ENCODE assay signal across 13 mouse cellular contexts in genomic region chr5:137887666-137888065, GRCm38 (mm10). TPM values are rescaled to one million over a fixed set of nuclear protein-coding genes. Genes with fewer than 3 reads are reported as not detected.
"Had no signal": no experiment of that assay in that cellular context is flagged by ENCODE, and none has a peak within 500 bp of the region (broad histone marks: within the 10 kb centered on the region; RNA-seq: fewer than 3 reads in every experiment).

No protein-coding gene starts in this region.

- DNase-seq: lung, adult 18-20 months; lung, postnatal 14 days; lung, postnatal 36 days; midbrain, embryonic 14.5 days; retina, postnatal 1 day; right cerebral cortex, adult 18-20 months; right cerebral cortex, postnatal 25 days; right cerebral cortex, postnatal 4 days; spleen, adult 18-20 months; thymus, adult 18-20 months; thymus, postnatal 14 days; thymus, postnatal 36 days had no signal

RNA-seq across cellular contexts. Expression of gene Cyp3a13, which starts 33.8 kb away (rescaled TPM):
- total RNA-seq: megakaryocyte progenitor cell, adult 5-6 weeks had no signal
